ENCODE assay signal across 14 mouse cellular contexts in the genomic region with DNA sequence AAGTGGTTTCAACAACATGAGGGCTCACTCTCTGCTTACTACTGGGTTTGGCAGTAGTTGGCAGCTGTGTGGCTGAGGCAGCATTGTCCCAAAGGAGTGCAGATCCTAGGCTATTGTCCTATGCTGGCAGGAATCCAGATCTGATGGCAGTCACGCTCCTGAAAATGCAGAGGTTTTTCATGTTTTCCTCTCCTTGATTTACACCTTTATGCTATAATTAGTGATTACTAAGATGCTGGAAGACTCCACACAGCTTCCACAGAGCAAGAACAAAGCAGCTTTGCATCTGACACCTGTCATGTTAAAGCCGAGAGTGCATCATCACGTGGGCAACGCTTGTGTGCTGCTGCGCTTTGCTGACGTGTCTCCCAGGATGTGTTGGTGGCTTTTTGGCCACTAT.
DNase-seq lines count a peak whose midpoint lies in the region; ATAC-seq and TF ChIP-seq lines count a peak whose summit lies in the region.
"Had no signal": no experiment of that assay in that cellular context is flagged by ENCODE, and none has a peak within 500 bp of the region (broad histone marks: within the 10 kb centered on the region; RNA-seq: fewer than 3 reads in every experiment).

No protein-coding gene starts in this region.

- no peak overlapping the region for H3K9ac ChIP-seq in forebrain, embryonic 15.5 days (replicated peaks)
- H3K9ac ChIP-seq: heart, embryonic 15.5 days; liver, postnatal 0 days had no signal

- peak; percentile 36 for DNase-seq in kidney, postnatal 10 days
- DNase-seq in kidney, adult 9 months: no peak
- DNase-seq in thymus, adult 2 months: no peak
- DNase-seq in thymus, adult 18-20 months: no peak
- DNase-seq in retina, postnatal 7 days (ENCODE audit: low read depth, low spot score): peak; percentile 19
- no peak for DNase-seq in heart, adult 9 months (ENCODE audit: low spot score in 2 of 2)
- DNase-seq in urinary bladder, postnatal 14 days (ENCODE audit: low spot score): no peak
- DNase-seq: adrenal gland, adult 8-10 months; cerebellum, adult 9-11 months; liver, postnatal 0 days; lung, postnatal 4 days; right cerebral cortex, postnatal 14 days had no signal

- no peak for TF ChIP-seq POLR2A in thymus, adult 2 months (IDR thresholded peaks at IDR 0.05; ENCODE audit: control insufficient read depth, extremely low read depth, insufficient read depth, low read length, poor library complexity)

- no peaks in the 10 kb centered on the region for H3K27me3 ChIP-seq in thymus, adult 2 months (ENCODE audit: control insufficient read depth, insufficient read depth, low read length)
- H3K27me3 ChIP-seq in forebrain, embryonic 15.5 days: no peaks in the 10 kb centered on the region
- H3K27me3 ChIP-seq: heart, embryonic 15.5 days had no signal

- H3K9me3 ChIP-seq in forebrain, embryonic 15.5 days: no peaks in the 10 kb centered on the region
- H3K9me3 ChIP-seq: heart, embryonic 15.5 days had no signal

- H3K4me1 ChIP-seq in thymus, adult 2 months (replicated peaks; ENCODE audit: control insufficient read depth, insufficient read depth, low read length): peaks cover 48% of the 10 kb centered on the region
- peaks cover 51% of the 10 kb centered on the region for H3K4me1 ChIP-seq in forebrain, embryonic 15.5 days

- no peak for ATAC-seq in forebrain, embryonic 15.5 days (replicated peaks)
- ATAC-seq: liver, postnatal 0 days had no signal

- no peak overlapping the region for H3K4me2 ChIP-seq in forebrain, embryonic 15.5 days (replicated peaks)
- H3K4me2 ChIP-seq: heart, embryonic 15.5 days had no signal

- H3K36me3 ChIP-seq in thymus, adult 2 months (ENCODE audit: control insufficient read depth, insufficient read depth, low read length): no peaks in the 10 kb centered on the region
- H3K36me3 ChIP-seq in forebrain, embryonic 15.5 days: no peaks in the 10 kb centered on the region
- H3K36me3 ChIP-seq: heart, embryonic 15.5 days had no signal

- WGBS in thymus, adult 2 months: 32% methylated on average over 6 of the region's 6 CpGs
- WGBS in forebrain, embryonic 15.5 days: 30% methylated on average over 6 of the region's 6 CpGs

- H3K4me3 ChIP-seq in thymus, adult 2 months (ENCODE audit: control insufficient read depth, insufficient read depth, low read length): no peak overlapping the region
- H3K4me3 ChIP-seq in forebrain, embryonic 15.5 days: no peak overlapping the region
- H3K4me3 ChIP-seq: heart, embryonic 15.5 days had no signal

- peak overlapping the region; percentile 3; the same call in 1 of the 2 replicates for H3K27ac ChIP-seq in thymus, adult 2 months (ENCODE audit: control insufficient read depth, insufficient read depth, low read length)
- peak overlapping the region; percentile 57 for H3K27ac ChIP-seq in forebrain, embryonic 15.5 days (replicated peaks)
- H3K27ac ChIP-seq: heart, embryonic 15.5 days had no signal

- TF ChIP-seq CTCF in thymus, adult 2 months (IDR thresholded peaks at IDR 0.05; ENCODE audit: borderline replicate concordance, control insufficient read depth, extremely low read depth, insufficient read depth, low read length, poor library complexity): no peak

Comparison
In these comparisons a context has a peak if more than half of its experiments do, and no peak if none do; other contexts are left out.
1. DNase-seq: peak in kidney, postnatal 10 days (single experiment) and retina, postnatal 7 days (single experiment); none in kidney, adult 9 months (single experiment), thymus, adult 2 months (single experiment), thymus, adult 18-20 months (0 of 2), heart, adult 9 months (0 of 2) and urinary bladder, postnatal 14 days (single experiment).